Mouse (Mus musculus): ENCODE measurements around the gene Glrx. TPM values are rescaled to one million over a fixed set of nuclear protein-coding genes. Genes with fewer than 3 reads are reported as not detected.

Glrx gene
- polyA plus RNA-seq (2015; fragmentation: Nextera tagmentation; extraction: Ambion mirVana): 158 and 160 TPM in 2 replicates

GRCm38 (mm10) chr13:75839719-75840481 lies at the start of gene Glrx:
Glrx (plus strand) TSS chr13:75839868.
- ATAC-seq: peak; percentile 76
- H3K4me3 ChIP-seq (replicated peaks): peak within 1 kb of the TSS; percentile 60
- WGBS: under 1% methylated on average over 12 of the region's 12 CpGs
- H3K9me3 ChIP-seq: no peaks in the 10 kb centered on the region
- H3K36me3 ChIP-seq: no peaks in the 10 kb centered on the region
- H3K27ac ChIP-seq: peak within 1 kb of the TSS; percentile 83
- peak within 1 kb of the TSS; percentile 65 for H3K9ac ChIP-seq
- H3K4me2 ChIP-seq (replicated peaks): peak within 1 kb of the TSS; percentile 74
- H3K4me1 ChIP-seq (replicated peaks): peaks cover 25% of the 10 kb centered on the region
- no peaks in the 10 kb centered on the region for H3K27me3 ChIP-seq (replicated peaks)

GRCm38 (mm10) chr13:75790550-75791205 lies 49.0 kb upstream of the Glrx start:
- Histone ChIP-seq H3K27ac (no peak overlapping the region), H3K9ac (no peak overlapping the region), H3K27me3 (replicated peaks) (no peaks in the 10 kb centered on the region), H3K9me3 (no peaks in the 10 kb centered on the region), H3K36me3 (no peaks in the 10 kb centered on the region), H3K4me2 (replicated peaks) (no peak overlapping the region), H3K4me1 (replicated peaks) (no peaks in the 10 kb centered on the region), H3K4me3 (replicated peaks) (no peak overlapping the region)
- 73% methylated on average over 1 of the region's 1 CpGs for WGBS
- ATAC-seq: no peak

GRCm38 (mm10) chr13:75793863-75794629 lies 45.6 kb upstream of the Glrx start:
- H3K9me3 ChIP-seq: no peaks in the 10 kb centered on the region
- no peak for ATAC-seq
- 64% methylated on average over 6 of the region's 6 CpGs for WGBS

DNA sequence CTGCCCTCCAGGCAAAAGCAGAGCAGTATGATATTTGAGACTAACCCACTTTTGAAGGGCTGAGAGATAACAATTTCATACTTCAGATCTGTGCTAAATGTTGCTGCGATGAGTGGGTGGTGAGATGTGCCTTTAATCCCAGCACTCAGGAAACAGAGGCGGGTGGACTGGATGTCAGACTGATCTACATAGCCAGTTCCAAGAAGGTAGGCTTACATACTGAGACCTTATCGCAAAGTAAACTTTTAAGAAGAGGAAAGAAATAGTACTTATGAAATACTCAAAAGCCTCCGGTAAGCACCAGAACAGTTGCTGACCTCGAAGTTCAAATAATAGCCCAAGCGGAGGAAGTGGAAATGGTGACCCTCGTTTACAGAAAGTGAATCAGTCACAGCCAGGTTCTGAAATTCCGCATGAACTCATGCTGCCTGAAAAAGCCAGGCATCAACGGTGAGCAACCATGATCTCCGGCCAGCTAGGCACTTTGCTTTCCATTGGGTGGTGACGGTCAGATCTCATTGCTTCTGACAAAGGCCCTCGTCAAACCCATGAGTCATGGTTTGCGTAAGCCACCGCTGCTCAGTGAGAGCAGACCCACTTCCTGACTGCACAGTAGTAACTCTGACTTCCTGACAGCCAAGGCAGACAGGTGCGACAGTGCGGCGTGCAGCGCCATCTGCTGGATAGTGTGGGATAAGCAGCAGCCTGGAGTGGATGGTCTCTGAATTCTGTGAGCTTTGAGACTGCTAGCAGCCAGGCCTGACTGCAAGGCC lies 42.1 kb upstream of the Glrx start:
- H3K4me2 ChIP-seq (replicated peaks): peak overlapping the region; percentile 64
- peak overlapping the region; percentile 11; the same call in 1 of the 2 replicates for H3K9ac ChIP-seq
- no peaks in the 10 kb centered on the region for H3K36me3 ChIP-seq
- H3K4me1 ChIP-seq (replicated peaks): no peaks in the 10 kb centered on the region
- WGBS: 21% methylated on average over 18 of the region's 18 CpGs
- peak; percentile 99 for ATAC-seq
- no peaks in the 10 kb centered on the region for H3K9me3 ChIP-seq
- H3K27me3 ChIP-seq (replicated peaks): no peaks in the 10 kb centered on the region
- no peak overlapping the region; the same call in 1 of the 2 replicates for H3K27ac ChIP-seq
- H3K4me3 ChIP-seq (replicated peaks): peak overlapping the region; percentile 29

More at GRCm38 (mm10) chr13:75793863-75794629, 45.6 kb upstream of the Glrx start:
- Histone ChIP-seq H3K36me3 (no peaks in the 10 kb centered on the region), H3K4me2 (replicated peaks) (no peak overlapping the region), H3K9ac (no peak overlapping the region), H3K27ac (no peak overlapping the region), H3K4me3 (replicated peaks) (no peak overlapping the region), H3K4me1 (replicated peaks) (no peaks in the 10 kb centered on the region), H3K27me3 (replicated peaks) (no peaks in the 10 kb centered on the region)

GRCm38 (mm10) chr13:75798413-75799302 lies 41.0 kb upstream of the Glrx start:
- ATAC-seq: peak; percentile 13; the same call in 1 of the 2 replicates
- Histone ChIP-seq H3K36me3 (no peaks in the 10 kb centered on the region), H3K9me3 (no peaks in the 10 kb centered on the region)

DNA sequence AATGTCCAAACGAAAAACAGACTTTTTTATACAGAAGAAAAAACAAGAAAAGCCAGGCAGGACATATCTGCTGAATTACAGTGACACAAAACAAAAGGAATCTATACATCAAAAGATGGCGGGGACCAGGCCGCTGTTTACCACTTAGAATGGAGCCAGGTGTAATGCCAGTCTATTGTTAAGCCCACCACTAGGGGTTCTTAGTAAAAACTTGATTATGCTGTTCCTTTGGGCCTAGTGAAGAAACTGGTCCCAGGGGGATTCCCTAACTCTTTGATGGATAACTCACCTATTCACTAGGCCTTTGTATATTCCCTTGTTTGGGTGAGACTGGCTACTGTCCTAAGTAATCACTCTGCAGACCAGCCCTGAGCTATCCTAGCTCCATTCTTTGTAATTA lies 40.2 kb upstream of the Glrx start:
- H3K9ac ChIP-seq: no peak overlapping the region
- no peak overlapping the region for H3K4me2 ChIP-seq (replicated peaks)
- no peak for ATAC-seq
- 90% methylated on average over 3 of the region's 3 CpGs for WGBS
- no peak overlapping the region for H3K4me3 ChIP-seq (replicated peaks)
- H3K27ac ChIP-seq: no peak overlapping the region
- no peaks in the 10 kb centered on the region for H3K4me1 ChIP-seq (replicated peaks)
- H3K36me3 ChIP-seq: no peaks in the 10 kb centered on the region
- H3K27me3 ChIP-seq (replicated peaks): no peaks in the 10 kb centered on the region
- H3K9me3 ChIP-seq: no peaks in the 10 kb centered on the region

More at GRCm38 (mm10) chr13:75798413-75799302, 41.0 kb upstream of the Glrx start:
- no peak overlapping the region for H3K9ac ChIP-seq
- H3K4me1 ChIP-seq (replicated peaks): no peaks in the 10 kb centered on the region
- no peak overlapping the region for H3K27ac ChIP-seq
- H3K27me3 ChIP-seq (replicated peaks): no peaks in the 10 kb centered on the region
- H3K4me2 ChIP-seq (replicated peaks): no peak overlapping the region
- no peak overlapping the region for H3K4me3 ChIP-seq (replicated peaks)
- 67% methylated on average over 7 of the region's 7 CpGs for WGBS

DNA sequence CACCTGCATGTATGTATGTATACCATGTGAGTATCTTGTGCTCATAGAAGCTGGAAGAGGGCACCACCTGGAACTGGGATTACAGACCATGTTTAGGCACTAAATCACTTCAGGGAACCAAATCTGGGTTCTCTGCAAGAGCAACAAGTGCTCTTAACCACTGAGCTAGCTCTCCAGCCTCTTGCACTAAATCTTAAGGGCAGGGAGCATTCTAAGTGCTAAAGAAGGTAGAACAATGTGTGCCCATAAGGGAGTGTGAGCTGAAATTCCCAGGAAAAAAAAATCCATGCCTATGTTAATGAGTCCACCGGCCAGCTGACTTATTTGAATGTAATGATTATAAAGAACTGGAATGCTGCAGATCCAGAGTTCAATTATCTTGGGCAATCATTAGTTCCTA lies 31.7 kb upstream of the Glrx start:
- Histone ChIP-seq H3K4me1 (replicated peaks) (no peaks in the 10 kb centered on the region), H3K9ac (no peak overlapping the region), H3K9me3 (no peaks in the 10 kb centered on the region), H3K36me3 (no peaks in the 10 kb centered on the region), H3K27ac (no peak overlapping the region), H3K27me3 (replicated peaks) (no peaks in the 10 kb centered on the region), H3K4me3 (replicated peaks) (no peak overlapping the region), H3K4me2 (replicated peaks) (no peak overlapping the region)
- ATAC-seq: no peak
- WGBS: 88% methylated on average over 1 of the region's 1 CpGs

GRCm38 (mm10) chr13:75809957-75810356 lies 29.7 kb upstream of the Glrx start:
- no peak overlapping the region for H3K9ac ChIP-seq
- H3K27ac ChIP-seq: no peak overlapping the region
- no peak overlapping the region for H3K4me3 ChIP-seq (replicated peaks)
- H3K4me2 ChIP-seq (replicated peaks): no peak overlapping the region
- ATAC-seq: no peak
- WGBS: 70% methylated on average over 1 of the region's 1 CpGs
- no peaks in the 10 kb centered on the region for H3K4me1 ChIP-seq (replicated peaks)
- no peaks in the 10 kb centered on the region for H3K9me3 ChIP-seq
- H3K27me3 ChIP-seq (replicated peaks): no peaks in the 10 kb centered on the region
- H3K36me3 ChIP-seq: no peaks in the 10 kb centered on the region

GRCm38 (mm10) chr13:75817183-75817582 lies 22.5 kb upstream of the Glrx start:
- H3K4me1 ChIP-seq (replicated peaks): no peaks in the 10 kb centered on the region
- no peaks in the 10 kb centered on the region for H3K36me3 ChIP-seq
- H3K27ac ChIP-seq: no peak overlapping the region
- H3K4me3 ChIP-seq (replicated peaks): no peak overlapping the region
- H3K27me3 ChIP-seq (replicated peaks): no peaks in the 10 kb centered on the region
- no peaks in the 10 kb centered on the region for H3K9me3 ChIP-seq
- WGBS: 92% methylated on average over 2 of the region's 2 CpGs
- ATAC-seq: no peak
- H3K4me2 ChIP-seq (replicated peaks): no peak overlapping the region
- H3K9ac ChIP-seq: no peak overlapping the region

DNA sequence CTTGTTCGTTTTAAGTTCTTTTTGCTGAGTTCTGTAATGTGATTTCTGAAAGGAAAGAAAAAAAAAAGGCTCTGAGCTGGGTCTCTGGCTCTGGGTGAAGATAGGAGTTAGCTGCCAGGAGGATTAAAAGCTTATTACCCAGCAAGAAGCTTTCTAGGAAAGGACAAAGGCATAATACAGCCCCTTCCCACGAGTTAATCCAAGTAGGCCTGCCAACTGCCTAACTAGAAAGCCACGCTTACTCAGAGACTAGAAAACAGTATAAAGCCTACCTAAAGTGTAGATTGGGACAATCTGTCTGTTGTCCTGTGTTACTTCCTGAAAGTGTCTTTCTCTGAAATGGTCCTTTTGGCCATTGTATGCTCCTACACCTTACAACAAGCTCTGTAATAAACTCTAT lies 21.2 kb upstream of the Glrx start:
- no peak overlapping the region for H3K9ac ChIP-seq
- H3K4me2 ChIP-seq (replicated peaks): no peak overlapping the region
- no peak for ATAC-seq
- H3K9me3 ChIP-seq: no peaks in the 10 kb centered on the region
- H3K27me3 ChIP-seq (replicated peaks): no peaks in the 10 kb centered on the region
- 63% methylated on average over 3 of the region's 3 CpGs for WGBS
- no peaks in the 10 kb centered on the region for H3K36me3 ChIP-seq
- no peak overlapping the region for H3K27ac ChIP-seq
- H3K4me1 ChIP-seq (replicated peaks): no peaks in the 10 kb centered on the region
- H3K4me3 ChIP-seq (replicated peaks): no peak overlapping the region
